Mouse (Mus musculus): ENCODE results near the gene Ccdc162. TPM values are rescaled to one million over a fixed set of nuclear protein-coding genes. Genes with fewer than 3 reads are reported as not detected.

Ccdc162 gene
- total and polyA plus RNA-seq, 2 experiments from 2014 or later, result 0.16 TPM; not detected in 1

- TF ChIP-seq EP300 (IDR thresholded peaks at IDR 0.05; ENCODE audit: low read depth) (no peak), CTCF (IDR thresholded peaks at IDR 0.05; ENCODE audit: low read depth) (no peak)
- H3K9ac ChIP-seq (replicated peaks; ENCODE audit: low read depth, low read length), result no peak overlapping the region
- no peaks in the 10 kb centered on the region for H3K9me3 ChIP-seq (replicated peaks; ENCODE audit: control insufficient read depth, low read length)
- peak overlapping the region; percentile 57 for H3K27ac ChIP-seq (ENCODE audit: low read depth)
- H3K4me1 ChIP-seq (ENCODE audit: control insufficient read depth, insufficient read depth), result peaks cover 5% of the 10 kb centered on the region; the same call in 1 of the 2 replicates
- H3K36me3 ChIP-seq (replicated peaks; ENCODE audit: control insufficient read depth, insufficient read depth, low read length), result no peaks in the 10 kb centered on the region
- no peak overlapping the region for H3K4me3 ChIP-seq (ENCODE audit: low read depth, low read length)
- WGBS, result 17% methylated on average over 4 of the region's 4 CpGs
- no peak overlapping the region for H3K4me2 ChIP-seq (ENCODE audit: low read depth, low read length)
- no peaks in the 10 kb centered on the region for H3K27me3 ChIP-seq (ENCODE audit: control insufficient read depth, insufficient read depth, low read length)
- DNase-seq (ENCODE audit: low spot score) (peak; percentile 75), ATAC-seq (ENCODE audit: insufficient read depth, low read depth) (peak; percentile 84)
Measured at GRCm38 (mm10) chr10:41500941-41501340, 215.5 kb downstream of the Ccdc162 start.

DNA sequence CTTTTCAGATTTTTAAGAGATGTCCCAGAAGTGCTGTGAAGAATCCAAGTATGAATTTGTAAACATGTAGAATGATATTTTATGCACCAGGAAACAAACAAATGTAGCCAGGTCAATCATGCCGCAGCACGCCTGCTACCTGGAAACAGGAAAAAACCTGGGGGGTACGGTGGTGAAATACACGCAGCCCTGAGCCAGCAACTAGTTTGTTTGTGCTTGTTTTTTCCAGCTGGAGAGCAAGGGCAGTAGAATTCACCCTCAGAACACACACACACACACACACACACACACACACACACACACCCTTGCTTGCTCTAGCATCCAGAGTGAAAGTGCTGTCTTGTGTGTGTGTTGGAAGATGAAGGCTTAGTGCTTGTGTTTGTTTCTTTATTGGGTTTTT is 225.3 kb downstream of the Ccdc162 start:
- H3K36me3 ChIP-seq (replicated peaks; ENCODE audit: control insufficient read depth, insufficient read depth, low read length), result peaks cover 22% of the 10 kb centered on the region
- no peak overlapping the region for H3K4me3 ChIP-seq (ENCODE audit: low read depth, low read length)
- H3K9ac ChIP-seq (replicated peaks; ENCODE audit: low read depth, low read length), result no peak overlapping the region
- no peak for TF ChIP-seq EP300 (IDR thresholded peaks at IDR 0.05; ENCODE audit: low read depth)
- no peak for TF ChIP-seq CTCF (IDR thresholded peaks at IDR 0.05; ENCODE audit: low read depth)
- no peaks in the 10 kb centered on the region for H3K27me3 ChIP-seq (ENCODE audit: control insufficient read depth, insufficient read depth, low read length)
- no peak overlapping the region for H3K27ac ChIP-seq (ENCODE audit: low read depth)
- ATAC-seq (ENCODE audit: insufficient read depth, low read depth) (no peak), DNase-seq (ENCODE audit: low spot score) (no peak)
- peak overlapping the region; percentile 95; the same call in 1 of the 2 replicates for H3K4me2 ChIP-seq (ENCODE audit: low read depth, low read length)
- H3K4me1 ChIP-seq (ENCODE audit: control insufficient read depth, insufficient read depth), result peaks cover 15% of the 10 kb centered on the region
- 48% methylated on average over 4 of the region's 4 CpGs for WGBS
- no peaks in the 10 kb centered on the region for H3K9me3 ChIP-seq (replicated peaks; ENCODE audit: control insufficient read depth, low read length)

DNA sequence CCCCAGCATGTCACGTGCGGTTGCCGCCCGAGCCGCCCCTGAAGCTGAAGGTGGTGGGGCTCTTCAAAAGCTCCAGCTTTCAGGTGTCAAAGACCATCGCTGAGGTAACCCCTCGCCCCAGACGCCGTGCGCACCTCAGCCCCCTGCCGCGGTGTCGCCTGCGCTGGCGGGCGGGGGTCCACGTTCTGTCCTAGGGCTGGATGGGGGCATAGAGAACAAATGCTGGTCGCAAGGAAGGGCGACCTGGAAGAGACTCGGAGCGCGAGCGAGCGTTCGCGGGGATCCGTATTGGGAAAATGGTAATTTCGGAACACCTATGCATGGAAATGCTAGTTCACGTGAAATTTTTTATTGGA is 225.9 kb downstream of the Ccdc162 start:
- no peaks in the 10 kb centered on the region for H3K9me3 ChIP-seq (replicated peaks; ENCODE audit: control insufficient read depth, low read length)
- H3K4me2 ChIP-seq (ENCODE audit: low read depth, low read length), result peak overlapping the region; percentile 95
- 2% methylated on average over 29 of the region's 29 CpGs for WGBS
- peak overlapping the region; percentile 85 for H3K9ac ChIP-seq (replicated peaks; ENCODE audit: low read depth, low read length)
- H3K27ac ChIP-seq (ENCODE audit: low read depth), result peak overlapping the region; percentile 27; the same call in 1 of the 2 replicates
- peak overlapping the region; percentile 84 for H3K4me3 ChIP-seq (ENCODE audit: low read depth, low read length)
- no peak; the same call in 1 of the 2 replicates for ATAC-seq (ENCODE audit: insufficient read depth, low read depth)
- TF ChIP-seq CTCF (IDR thresholded peaks at IDR 0.05; ENCODE audit: low read depth) (no peak), EP300 (IDR thresholded peaks at IDR 0.05; ENCODE audit: low read depth) (no peak)
- no peak for DNase-seq (ENCODE audit: low spot score)
- H3K36me3 ChIP-seq (replicated peaks; ENCODE audit: control insufficient read depth, insufficient read depth, low read length), result peaks cover 28% of the 10 kb centered on the region
- peaks cover 15% of the 10 kb centered on the region for H3K4me1 ChIP-seq (ENCODE audit: control insufficient read depth, insufficient read depth)
- H3K27me3 ChIP-seq (ENCODE audit: control insufficient read depth, insufficient read depth, low read length), result no peaks in the 10 kb centered on the region

GRCm38 (mm10) chr10:41489708-41490517 is 226.5 kb downstream of the Ccdc162 start, which contains the start of the genes Smpd2 and Ppil6:
Smpd2 (minus strand) TSS chr10:41490369.
Ppil6 (plus strand) TSS chr10:41490439.
- H3K4me1 ChIP-seq (ENCODE audit: control insufficient read depth, insufficient read depth), result peaks cover 15% of the 10 kb centered on the region
- H3K9me3 ChIP-seq (replicated peaks; ENCODE audit: control insufficient read depth, low read length), result no peaks in the 10 kb centered on the region
- no peaks in the 10 kb centered on the region for H3K27me3 ChIP-seq (ENCODE audit: control insufficient read depth, insufficient read depth, low read length)
- H3K27ac ChIP-seq (ENCODE audit: low read depth), result peak within 1 kb of the TSS; percentile 86
- H3K4me2 ChIP-seq (ENCODE audit: low read depth, low read length), result peak within 1 kb of the TSS; percentile 95
- no peak; the same call in 1 of the 2 replicates for TF ChIP-seq EP300 (IDR thresholded peaks at IDR 0.05; ENCODE audit: low read depth)
- 0 out of 2 replicates have a peak, but pooled peaks have one; percentile 2 for TF ChIP-seq CTCF (IDR thresholded peaks at IDR 0.05; ENCODE audit: low read depth)
- H3K36me3 ChIP-seq (replicated peaks; ENCODE audit: control insufficient read depth, insufficient read depth, low read length), result peaks cover 34% of the 10 kb centered on the region
- DNase-seq (ENCODE audit: low spot score), result peak; percentile 95
- under 1% methylated on average over 48 of the region's 50 CpGs for WGBS
- ATAC-seq (ENCODE audit: insufficient read depth, low read depth), result peak; percentile 96
- peak within 1 kb of the TSS; percentile 85 for H3K9ac ChIP-seq (replicated peaks; ENCODE audit: low read depth, low read length)
- H3K4me3 ChIP-seq (ENCODE audit: low read depth, low read length), result peak within 1 kb of the TSS; percentile 84

GRCm38 (mm10) chr10:41489294-41489693 is 227.1 kb downstream of the Ccdc162 start:
- ATAC-seq (ENCODE audit: insufficient read depth, low read depth) (no peak), DNase-seq (ENCODE audit: low spot score) (no peak)
- Histone ChIP-seq H3K9me3 (replicated peaks; ENCODE audit: control insufficient read depth, low read length) (no peaks in the 10 kb centered on the region), H3K27ac (ENCODE audit: low read depth) (peak overlapping the region; percentile 86), H3K4me1 (ENCODE audit: control insufficient read depth, insufficient read depth) (peaks cover 15% of the 10 kb centered on the region), H3K9ac (replicated peaks; ENCODE audit: low read depth, low read length) (peak overlapping the region; percentile 85), H3K4me2 (ENCODE audit: low read depth, low read length) (peak overlapping the region; percentile 95), H3K4me3 (ENCODE audit: low read depth, low read length) (peak overlapping the region; percentile 84), H3K27me3 (ENCODE audit: control insufficient read depth, insufficient read depth, low read length) (no peaks in the 10 kb centered on the region), H3K36me3 (replicated peaks; ENCODE audit: control insufficient read depth, insufficient read depth, low read length) (peaks cover 40% of the 10 kb centered on the region)
- TF ChIP-seq CTCF (IDR thresholded peaks at IDR 0.05; ENCODE audit: low read depth) (no peak), EP300 (IDR thresholded peaks at IDR 0.05; ENCODE audit: low read depth) (no peak)
- WGBS, result 18% methylated on average over 8 of the region's 8 CpGs

Measured in heart, postnatal 0 days (tissue).